Mouse (Mus musculus) bone marrow macrophage, adult 2 months (primary cell): ENCODE data around the gene Slc48a1. TPM values are rescaled to one million over a fixed set of nuclear protein-coding genes. Genes with fewer than 3 reads are reported as not detected.
A peak's percentile ranks its signal among the peaks of the same experiment; 100 is the strongest.

Source experiments
- H3K27ac ChIP-seq: 2 replicates; pipeline ENCODE4 v1.5.1; 2012; ENCODE audit warnings: low read depth, low read length; ENCODE audit not compliant: insufficient read depth
- H3K4me1 ChIP-seq: 2 replicates; pipeline ENCODE4 v1.6.1; 2012; ENCODE audit warnings: low read length; ENCODE audit not compliant: control insufficient read depth, insufficient read depth
- H3K4me3 ChIP-seq: 2 replicates; pipeline ENCODE4 v1.5.1; 2012; ENCODE audit warnings: mild to moderate bottlenecking, low read length, moderate library complexity; ENCODE audit not compliant: insufficient read depth
- CTCF ChIP-seq: IDR thresholded peaks from 2 replicates; pipeline ENCODE4 v1.5.1; 2012; ENCODE audit warnings: low read depth, mild to moderate bottlenecking, low read length, moderate library complexity
- POLR2A ChIP-seq: IDR thresholded peaks from 2 replicates; pipeline ENCODE4 v1.6.1; 2012; ENCODE audit warnings: mild to moderate bottlenecking, low read depth, low read length, borderline replicate concordance
- polyA plus RNA-seq: library from polyadenylated mRNA; stranded (reverse); fragments of >200 nt; gene quantifications from 2 replicates; pipeline ENCODE4 v1.2.4, GENCODE M21; 2012; ENCODE audit not compliant: missing spikeins, insufficient read depth, insufficient read length

Gene Slc48a1
- polyA plus RNA-seq, 1 experiment: 265 TPM

- H3K4me3 ChIP-seq: no peak overlapping the region
- H3K4me1 ChIP-seq: peaks cover 17% of the 10 kb centered on the region
- H3K27ac ChIP-seq: no peak overlapping the region
- no peak for TF ChIP-seq POLR2A
- TF ChIP-seq CTCF: no peak
These were observed 52.0 kb downstream of the Slc48a1 start for GRCm38 (mm10) chr15:97830253-97830787.

DNA sequence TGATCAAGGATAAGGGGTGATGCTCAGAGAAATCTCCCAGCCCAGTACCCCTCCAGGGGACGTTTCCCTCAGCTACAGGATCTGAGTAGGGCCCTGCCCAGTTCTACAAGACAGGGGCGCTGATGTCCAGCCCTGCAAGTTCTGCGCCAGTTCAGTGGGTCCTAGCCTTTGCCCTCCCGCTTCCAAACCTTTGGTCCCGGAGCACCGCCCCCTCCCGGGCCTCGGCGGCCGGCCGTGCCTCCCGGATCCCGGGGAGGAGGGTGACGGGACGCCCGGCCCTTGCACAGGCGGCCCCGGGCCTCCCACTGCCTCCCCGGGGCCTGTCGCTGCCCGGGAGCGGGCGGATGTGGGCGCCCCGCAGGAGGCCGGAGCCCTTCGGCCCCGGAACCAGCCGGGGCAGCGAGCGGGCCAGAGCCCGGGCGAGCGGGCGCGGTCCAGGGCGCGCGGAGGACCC is 52.5 kb downstream of the Slc48a1 start:
- Histone ChIP-seq H3K27ac (no peak overlapping the region), H3K4me3 (peak overlapping the region; percentile 57), H3K4me1 (peaks cover 14% of the 10 kb centered on the region)
- no peak for TF ChIP-seq POLR2A
- TF ChIP-seq CTCF: no peak

GRCm38 (mm10) chr15:97831242-97831986 is 53.1 kb downstream of the Slc48a1 start:
- Histone ChIP-seq H3K4me3 (peak overlapping the region; percentile 57), H3K27ac (no peak overlapping the region), H3K4me1 (peaks cover 14% of the 10 kb centered on the region)
- no peak for TF ChIP-seq POLR2A
- no peak for TF ChIP-seq CTCF

DNA sequence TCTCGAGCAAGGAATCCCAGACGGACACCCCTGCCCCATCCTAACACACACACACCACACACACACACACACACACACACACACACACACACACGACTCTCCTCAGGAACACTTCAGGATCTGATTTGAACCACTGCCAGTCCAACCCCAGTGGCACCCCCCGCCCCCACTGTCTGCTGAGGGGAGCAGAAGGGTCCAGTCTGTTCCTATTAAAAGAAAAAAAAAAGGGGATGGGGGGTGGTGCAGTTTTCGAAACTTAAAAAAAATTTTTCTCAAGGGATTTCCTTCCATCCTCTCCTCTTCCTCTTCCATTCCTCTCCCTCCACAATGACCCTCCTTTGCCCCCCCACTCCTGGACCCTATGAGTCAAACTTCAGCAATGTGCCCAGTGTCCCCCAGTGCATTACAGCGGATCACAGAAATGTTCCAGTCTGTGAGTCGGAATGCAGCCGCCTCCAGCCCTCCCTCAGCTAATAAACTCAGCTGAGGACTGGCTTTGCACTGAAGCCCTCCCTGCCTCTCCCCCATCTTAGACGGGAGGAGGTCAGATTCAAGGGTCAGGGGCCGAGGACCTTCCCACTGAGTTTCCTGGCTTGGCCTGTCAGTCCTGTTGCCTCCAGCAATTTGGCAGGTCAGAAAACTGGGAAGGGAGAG is 53.8 kb downstream of the Slc48a1 start:
- no peak for TF ChIP-seq CTCF
- TF ChIP-seq POLR2A: no peak
- peaks cover 14% of the 10 kb centered on the region for H3K4me1 ChIP-seq
- no peak overlapping the region for H3K27ac ChIP-seq
- peak overlapping the region; percentile 57 for H3K4me3 ChIP-seq

DNA sequence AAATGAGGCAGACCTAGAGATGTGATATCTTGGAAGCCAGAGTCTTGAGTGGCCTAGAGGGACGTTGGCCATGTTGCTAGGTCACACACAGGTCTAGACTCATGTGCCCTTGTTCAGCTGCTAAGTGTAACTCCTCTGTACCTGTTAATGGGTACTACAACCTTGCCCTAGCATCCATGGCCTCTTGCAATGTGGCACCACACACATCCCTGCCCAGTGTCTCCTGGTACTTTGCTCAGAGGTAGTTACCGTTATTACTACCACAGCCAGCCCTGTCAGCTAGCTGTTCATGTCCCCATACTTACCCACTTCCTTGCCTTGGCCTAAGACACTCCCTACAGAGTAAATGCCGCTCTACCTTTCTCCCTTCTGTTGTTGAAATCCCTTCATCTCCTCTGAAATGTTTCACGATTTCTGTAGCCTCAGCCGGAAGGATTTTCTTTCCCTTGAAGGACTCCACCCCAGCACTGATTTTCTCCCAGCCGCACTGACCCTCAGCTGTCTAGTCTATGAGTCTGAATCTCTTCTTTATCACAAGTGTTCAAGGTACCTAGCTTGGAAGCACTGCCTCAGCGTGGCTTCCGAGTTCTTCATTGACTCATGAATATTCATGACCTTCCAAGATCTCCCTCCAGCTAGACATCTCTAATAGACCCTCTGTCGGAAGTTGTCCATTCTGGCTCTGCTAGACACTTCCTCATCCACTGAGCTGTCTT is 54.6 kb downstream of the Slc48a1 start:
- Histone ChIP-seq H3K4me1 (peaks cover 17% of the 10 kb centered on the region), H3K4me3 (no peak overlapping the region), H3K27ac (no peak overlapping the region)
- TF ChIP-seq POLR2A (no peak), CTCF (no peak)

DNA sequence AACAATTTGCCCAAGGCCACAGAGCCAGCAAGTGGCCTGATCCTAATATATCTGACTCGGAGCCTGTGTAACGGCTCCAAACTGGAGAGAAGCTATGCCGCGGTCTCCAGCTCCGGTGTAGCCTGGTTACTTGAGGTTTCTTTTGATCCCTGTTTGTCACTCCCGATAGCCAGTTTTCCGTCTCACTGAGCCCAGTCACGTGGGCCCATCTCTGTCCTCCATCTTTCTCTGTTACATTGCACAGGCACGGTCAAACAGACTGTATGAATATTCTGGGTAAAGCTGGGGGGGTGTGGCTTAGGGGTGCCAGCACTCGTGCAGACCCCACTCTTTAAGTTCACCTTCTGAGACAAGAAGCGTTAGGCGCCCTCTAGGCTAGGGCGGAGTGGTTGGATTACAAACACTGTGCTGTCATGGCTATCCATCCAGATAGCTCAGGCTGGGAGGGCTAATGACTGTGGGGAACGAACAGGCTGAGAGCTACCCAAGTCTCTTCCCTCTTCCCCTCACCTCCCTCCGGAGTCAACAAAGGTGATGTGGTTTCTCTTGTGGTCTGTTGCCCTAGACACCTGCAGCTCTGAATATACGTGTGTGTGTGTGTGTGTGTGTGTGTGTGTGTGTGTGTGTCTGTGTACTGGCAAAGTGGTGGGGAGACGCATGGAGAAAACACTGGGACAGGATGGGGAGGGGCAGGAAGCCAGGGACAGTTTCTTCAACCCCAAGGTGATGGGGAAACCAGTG is 58.0 kb downstream of the Slc48a1 start:
- TF ChIP-seq POLR2A (no peak), CTCF (no peak)
- Histone ChIP-seq H3K4me1 (peaks cover 23% of the 10 kb centered on the region), H3K27ac (no peak overlapping the region), H3K4me3 (no peak overlapping the region)

GRCm38 (mm10) chr15:97836894-97837247 is 58.6 kb downstream of the Slc48a1 start:
- H3K27ac ChIP-seq: no peak overlapping the region
- H3K4me1 ChIP-seq: peaks cover 24% of the 10 kb centered on the region
- H3K4me3 ChIP-seq: no peak overlapping the region
- TF ChIP-seq CTCF (no peak), POLR2A (no peak)

- peaks cover 23% of the 10 kb centered on the region for H3K4me1 ChIP-seq
- H3K27ac ChIP-seq: no peak overlapping the region
- TF ChIP-seq POLR2A (no peak), CTCF (no peak)
- no peak overlapping the region for H3K4me3 ChIP-seq
These were observed 59.3 kb downstream of the Slc48a1 start for GRCm38 (mm10) chr15:97837491-97838061.

DNA sequence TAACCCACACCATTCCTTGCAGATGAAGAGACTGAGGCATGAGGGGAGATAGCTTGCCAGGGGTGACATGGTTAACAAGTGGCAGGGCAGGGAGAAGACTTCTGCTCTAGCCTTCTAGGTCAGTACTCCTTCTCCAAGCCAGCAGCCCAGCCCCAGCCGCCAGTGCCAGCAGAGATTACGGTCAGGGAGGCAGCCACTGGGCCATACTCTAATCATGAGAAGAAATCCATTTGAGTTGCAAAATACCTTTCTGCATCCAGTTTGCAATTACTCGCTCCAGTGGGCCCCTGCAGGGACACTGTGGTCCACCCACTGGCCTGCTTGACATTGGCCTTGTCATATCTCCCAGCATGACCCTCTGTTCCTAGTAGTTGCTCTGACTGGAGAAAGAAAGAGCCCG is 60.1 kb downstream of the Slc48a1 start:
- TF ChIP-seq CTCF (no peak), POLR2A (no peak)
- no peak overlapping the region for H3K27ac ChIP-seq
- peaks cover 18% of the 10 kb centered on the region for H3K4me1 ChIP-seq
- no peak overlapping the region for H3K4me3 ChIP-seq

- TF ChIP-seq POLR2A (no peak), CTCF (no peak)
- no peak overlapping the region for H3K4me3 ChIP-seq
- peaks cover 18% of the 10 kb centered on the region for H3K4me1 ChIP-seq
- no peak overlapping the region for H3K27ac ChIP-seq
These were observed 60.7 kb downstream of the Slc48a1 start for GRCm38 (mm10) chr15:97839012-97839411.
